Mouse (Mus musculus) lung, postnatal 0 days (tissue): ENCODE data around the gene Col12a1.

ENCODE experiments used
- CTCF ChIP-seq: IDR thresholded peaks from 2 replicates; pipeline ENCODE4 v1.5.1; 2016; ENCODE audit warnings: antibody characterized with exemption, mild to moderate bottlenecking
- EP300 ChIP-seq: IDR thresholded peaks from 2 replicates; pipeline ENCODE4 v1.6.1; 2016; ENCODE audit warnings: antibody characterized with exemption, mild to moderate bottlenecking, control low read depth

DNA sequence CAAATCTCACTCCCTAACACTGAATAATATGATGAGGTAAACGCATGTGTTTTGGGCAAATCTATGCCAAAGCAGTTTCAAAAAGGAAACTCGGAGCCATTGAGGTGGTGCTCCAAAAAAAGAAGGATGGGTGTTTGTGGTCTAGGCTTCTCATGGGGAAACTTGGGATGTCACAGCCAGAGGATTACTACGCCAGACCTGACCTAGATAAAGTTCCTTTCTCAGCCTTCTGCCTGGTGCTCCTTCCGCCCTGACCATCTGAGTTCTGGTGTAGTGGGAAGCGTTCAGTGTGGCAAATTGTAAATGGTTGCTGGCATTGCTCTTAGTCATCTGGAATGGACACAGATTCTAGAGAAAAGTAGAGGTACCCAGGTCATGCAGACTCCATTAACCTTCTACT is 151.8 kb downstream of the Col12a1 start:
- TF ChIP-seq CTCF (no peak), EP300 (no peak)
